Mouse (Mus musculus) WW6 (cell line): ENCODE data around the gene Mdfi.

Experiments
- DNase-seq: peaks from one replicate; pipeline ENCODE4 v3.0.0-alpha.2; 2013; ENCODE audit warnings: low read depth, low spot score

Gene Mdfi

DNA sequence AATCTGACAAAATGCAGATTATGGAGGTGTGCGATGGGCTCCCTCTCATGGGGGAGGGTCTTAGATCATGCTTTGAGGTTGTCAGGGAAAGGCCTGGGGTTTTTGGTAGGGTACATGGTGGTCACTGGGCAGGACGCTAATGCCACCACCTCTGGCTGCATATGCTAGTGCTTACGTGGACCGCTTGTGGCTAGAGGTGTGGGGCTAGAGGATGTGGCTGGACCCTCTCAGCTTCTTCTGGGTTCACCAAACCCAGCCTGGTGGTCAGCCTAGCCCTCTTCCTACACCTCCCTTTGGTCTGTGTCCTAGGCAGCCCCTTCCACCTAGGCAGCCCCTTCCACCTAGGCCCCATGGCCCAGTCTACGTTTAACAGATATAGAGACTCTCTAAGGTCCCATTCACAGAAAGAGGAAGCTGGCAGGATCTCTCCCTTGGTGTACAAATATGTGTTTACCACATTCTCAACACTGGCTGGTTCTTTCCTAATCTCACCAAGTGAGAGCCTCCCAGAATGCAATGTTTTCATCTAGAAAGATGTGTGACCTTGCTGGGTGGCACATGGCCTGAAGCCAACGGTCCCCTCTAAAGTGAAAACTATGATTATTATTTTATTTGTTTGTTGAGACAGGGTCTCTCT lies 68.0 kb downstream of the Mdfi start:
- no peak for DNase-seq

DNA sequence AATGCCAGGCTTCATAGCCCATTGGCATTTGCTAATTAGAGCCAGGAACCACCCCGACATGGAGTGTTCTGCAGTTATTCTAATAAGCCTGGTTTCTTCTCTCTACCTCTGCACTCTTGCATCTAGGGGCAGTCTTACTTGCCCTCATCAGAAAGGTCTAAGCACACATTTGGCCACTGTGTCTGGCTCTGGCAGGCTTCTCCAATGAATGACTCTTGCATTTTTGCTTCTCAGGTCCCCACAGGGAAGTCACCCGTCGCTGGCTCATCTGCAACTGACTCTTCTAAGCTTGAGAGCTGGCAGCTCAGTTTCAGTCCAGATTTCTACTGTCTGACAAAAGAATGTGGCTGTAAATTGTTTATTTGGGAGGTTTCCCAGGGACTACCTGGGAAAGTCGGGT lies 68.5 kb downstream of the Mdfi start:
- DNase-seq = no peak
